Mouse (Mus musculus) thymus, postnatal 14 days (tissue): ENCODE results near the gene Unc79.
A peak's percentile ranks its signal among the peaks of the same experiment; 100 is the strongest.

Experiments
- DNase-seq: peaks from one replicate; pipeline ENCODE4 v3.0.0; 2021

Gene Unc79

GRCm38 (mm10) chr12:102948778-102949394 is at the start of gene Unc79:
Unc79 (plus strand) TSS chr12:102948859.
- DNase-seq = peak; percentile 8

DNA sequence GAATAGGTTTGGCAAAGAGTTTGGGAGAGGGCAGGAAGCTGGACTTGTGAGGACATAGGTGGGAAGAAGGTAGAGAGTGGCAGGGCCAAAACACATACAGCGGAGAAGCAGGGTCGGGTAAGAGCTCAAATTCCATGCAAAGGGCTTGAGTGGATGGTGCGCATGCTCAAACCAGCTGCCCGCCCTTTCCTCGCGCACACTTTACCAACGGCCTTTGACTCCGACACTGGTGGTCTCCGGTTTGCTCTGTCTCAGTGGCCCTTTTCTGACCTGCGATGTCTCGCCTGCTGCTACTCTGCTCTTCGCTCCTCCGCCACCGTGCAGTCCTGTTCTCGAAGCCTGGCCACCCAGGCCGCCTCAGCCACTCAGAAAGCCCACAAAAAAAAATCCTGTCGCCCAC is 49.6 kb upstream of the Unc79 start, which contains the start of gene Cox8c:
Gene Cox8c, plus strand, starts transcription at position 226 of the 400 bp plus-strand sequence.
- no peak for DNase-seq

GRCm38 (mm10) chr12:102908191-102908590 is 40.5 kb upstream of the Unc79 start:
- no peak for DNase-seq

DNA sequence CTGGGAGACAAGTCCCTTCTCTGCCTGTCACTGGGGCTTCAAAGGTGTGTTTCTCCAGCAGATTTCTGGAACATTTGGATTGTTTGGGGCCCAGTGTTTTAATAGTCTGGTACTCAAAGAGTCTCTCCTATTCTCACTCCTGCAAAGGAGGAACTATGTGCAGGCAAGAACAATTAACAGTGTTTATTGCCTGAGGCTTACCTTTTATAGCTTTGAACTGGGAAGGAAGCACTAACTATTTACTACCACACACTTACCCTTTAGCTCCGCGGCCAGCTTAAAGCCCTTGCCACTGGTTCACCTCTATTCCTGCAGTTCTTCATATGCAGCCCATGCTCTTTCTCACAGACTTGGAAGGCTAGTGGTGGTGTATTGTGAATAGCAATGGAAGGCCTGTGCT is 32.6 kb upstream of the Unc79 start:
- no peak for DNase-seq

- no peak for DNase-seq
Observed at GRCm38 (mm10) chr12:102929764-102930163, 18.9 kb upstream of the Unc79 start.

- DNase-seq = no peak
Observed at GRCm38 (mm10) chr12:102930335-102930734, 18.3 kb upstream of the Unc79 start.

DNA sequence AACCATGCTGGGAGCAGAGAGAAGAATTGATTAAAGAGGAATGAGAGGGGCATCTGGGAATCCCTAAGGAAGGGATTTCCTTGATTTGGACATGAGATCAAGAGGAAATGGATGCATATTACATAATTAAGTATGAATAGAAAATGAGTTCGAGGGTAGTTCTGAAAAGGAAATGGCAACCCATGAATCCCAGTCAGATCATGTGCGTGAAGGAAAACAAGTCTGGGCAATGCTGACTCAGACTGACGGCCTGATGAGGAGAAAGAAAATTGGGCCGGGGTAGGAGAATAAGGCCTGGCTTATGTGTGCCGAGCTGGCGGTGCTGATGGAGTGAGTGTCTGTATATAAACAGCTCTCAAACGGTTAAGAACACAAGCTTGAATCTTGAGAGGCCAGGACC is 17.9 kb upstream of the Unc79 start:
- DNase-seq = no peak

- no peak for DNase-seq
Observed at GRCm38 (mm10) chr12:102935892-102936291, 12.8 kb upstream of the Unc79 start.

GRCm38 (mm10) chr12:102945571-102945970 is 3.1 kb upstream of the Unc79 start:
- no peak for DNase-seq

DNA sequence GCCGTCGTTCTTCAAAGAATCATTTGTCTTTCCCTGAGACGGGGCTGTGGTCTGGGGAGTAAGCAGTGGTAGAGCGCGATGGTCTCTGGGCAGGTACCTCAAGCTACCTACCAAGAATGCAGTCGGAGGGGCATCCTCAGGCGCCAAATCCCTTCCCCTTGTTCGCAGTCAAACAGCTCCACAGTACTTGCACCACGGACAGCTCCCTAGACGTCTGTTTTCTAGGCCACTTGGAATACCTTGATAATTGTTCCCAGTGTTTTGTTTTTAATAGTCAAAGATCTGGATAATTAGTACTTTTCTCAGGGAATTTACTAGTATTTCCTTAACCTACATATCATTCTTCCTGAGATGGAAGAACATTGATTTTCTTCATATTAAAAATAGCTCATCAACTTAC is 833 bp upstream of the Unc79 start:
- no peak for DNase-seq

GRCm38 (mm10) chr12:102949395-102950208 is 943 bp downstream of the Unc79 start:
- DNase-seq = peak; percentile 29

DNA sequence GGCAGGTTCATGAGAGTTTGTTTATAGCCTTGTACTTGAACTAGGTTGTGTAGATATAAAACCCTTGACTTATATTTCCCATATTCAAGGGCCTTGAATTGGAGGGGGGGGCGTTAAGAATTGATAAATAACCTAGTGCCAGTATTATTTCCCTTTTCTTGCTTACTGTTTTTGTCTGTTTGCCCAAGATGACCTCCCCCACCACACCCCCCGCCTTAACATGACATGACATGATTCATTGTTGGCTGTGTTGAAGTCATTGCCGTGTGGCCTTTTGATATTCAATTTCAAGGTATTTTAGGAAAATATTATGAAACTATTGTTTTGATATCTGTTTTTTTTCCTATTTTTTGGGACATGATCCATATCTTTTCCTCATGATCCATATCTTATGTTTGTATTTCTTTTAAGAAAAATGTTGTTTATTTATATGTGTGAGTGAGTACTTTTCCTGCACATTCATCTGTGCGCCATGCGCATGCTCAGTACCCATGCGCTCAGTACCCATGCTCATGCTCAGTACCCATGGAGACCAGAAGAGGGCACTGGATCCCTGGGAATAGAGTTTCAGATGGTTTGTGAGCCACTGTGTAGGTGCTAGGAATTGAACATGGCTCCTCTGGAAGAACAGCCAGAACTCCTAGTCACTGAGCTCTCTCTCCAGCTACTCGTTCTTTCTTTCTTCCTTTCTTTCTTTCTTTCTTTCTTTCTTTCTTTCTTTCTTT is 11.6 kb downstream of the Unc79 start:
- no peak for DNase-seq

DNA sequence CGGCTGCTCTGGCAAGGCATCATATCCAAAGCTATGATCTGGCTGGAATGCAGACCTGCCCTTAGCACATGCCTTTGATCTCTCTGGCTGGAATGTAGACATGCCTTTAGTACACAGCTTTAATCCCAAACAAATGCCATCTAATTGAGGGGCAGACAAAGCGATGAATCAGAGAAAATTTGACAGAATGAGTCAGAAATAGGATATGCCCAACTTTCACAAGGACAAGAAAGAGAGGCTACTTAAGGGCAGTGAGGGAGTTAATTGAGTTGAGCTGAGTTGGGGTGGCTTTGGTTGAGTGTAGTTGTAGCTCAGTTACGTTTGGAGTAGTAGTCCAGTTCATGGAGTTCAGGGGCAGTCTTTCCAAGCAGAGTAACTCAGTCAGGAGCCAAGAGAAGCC is 12.4 kb downstream of the Unc79 start:
- DNase-seq = no peak

GRCm38 (mm10) chr12:102964486-102964885 is 15.8 kb downstream of the Unc79 start:
- DNase-seq = no peak

DNA sequence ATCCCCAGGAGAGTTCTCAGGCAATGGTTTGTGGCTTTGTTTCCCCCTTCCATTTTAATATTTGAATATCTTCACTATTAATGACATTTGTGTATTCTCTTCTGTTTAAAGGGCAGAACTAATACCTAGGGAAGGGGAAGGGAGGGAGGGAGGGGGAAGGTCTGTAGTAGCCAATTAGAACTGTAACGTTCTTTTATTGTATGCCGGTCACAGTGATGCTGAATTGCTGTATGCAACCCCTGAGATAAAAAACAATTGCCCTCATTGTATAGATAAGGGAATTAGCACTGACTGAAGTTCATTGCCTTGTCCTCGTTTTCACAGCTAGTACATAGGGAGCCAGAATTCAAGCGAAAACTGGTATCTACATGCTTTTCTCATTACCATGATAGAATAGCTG is 31.9 kb downstream of the Unc79 start:
- DNase-seq = no peak

- no peak for DNase-seq
Observed at GRCm38 (mm10) chr12:102981543-102981942, 32.9 kb downstream of the Unc79 start.

DNA sequence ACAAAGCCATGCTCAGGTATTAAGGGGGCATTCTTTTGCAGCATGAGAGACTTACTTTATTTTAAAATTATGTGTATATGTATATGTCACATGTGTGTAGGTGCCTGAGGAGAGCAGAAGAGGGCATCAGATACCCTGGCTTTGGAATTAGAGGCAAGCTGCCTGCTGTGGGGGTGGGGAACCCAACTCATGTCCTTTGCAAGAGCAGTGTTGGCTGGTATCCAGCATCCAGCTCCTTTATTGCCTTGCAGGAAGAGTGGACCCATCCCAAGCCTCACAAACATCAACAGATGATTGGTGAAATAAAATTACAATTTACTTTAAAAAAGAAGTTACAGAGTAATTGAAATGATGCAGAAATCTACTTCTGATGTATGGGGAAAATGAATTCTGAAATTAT is 36.7 kb downstream of the Unc79 start:
- no peak for DNase-seq

GRCm38 (mm10) chr12:102987736-102988135 is 39.1 kb downstream of the Unc79 start:
- no peak for DNase-seq

- DNase-seq = no peak
Observed at GRCm38 (mm10) chr12:103008491-103008890, 59.8 kb downstream of the Unc79 start.

DNA sequence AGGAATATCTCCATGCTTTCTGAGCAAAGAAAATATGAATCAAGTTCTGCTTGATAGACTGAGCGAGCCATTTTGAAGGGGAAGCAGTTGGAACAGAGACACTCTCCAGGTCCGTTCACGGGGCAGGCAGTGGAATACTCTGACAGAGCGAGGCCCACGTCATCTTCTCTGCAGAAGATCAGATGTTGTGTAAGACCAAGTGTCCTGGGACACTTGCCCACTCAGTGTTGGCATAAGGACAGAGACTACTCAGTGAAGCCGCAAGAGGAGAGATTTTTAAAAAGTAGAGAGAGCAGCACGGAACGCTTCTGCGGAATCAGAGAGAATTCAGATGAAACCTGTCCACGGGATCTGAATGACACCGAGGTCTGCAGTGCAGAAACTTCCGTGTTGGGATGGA is 69.5 kb downstream of the Unc79 start:
- DNase-seq = no peak

GRCm38 (mm10) chr12:103036692-103037091 is 88.0 kb downstream of the Unc79 start:
- DNase-seq = no peak

DNA sequence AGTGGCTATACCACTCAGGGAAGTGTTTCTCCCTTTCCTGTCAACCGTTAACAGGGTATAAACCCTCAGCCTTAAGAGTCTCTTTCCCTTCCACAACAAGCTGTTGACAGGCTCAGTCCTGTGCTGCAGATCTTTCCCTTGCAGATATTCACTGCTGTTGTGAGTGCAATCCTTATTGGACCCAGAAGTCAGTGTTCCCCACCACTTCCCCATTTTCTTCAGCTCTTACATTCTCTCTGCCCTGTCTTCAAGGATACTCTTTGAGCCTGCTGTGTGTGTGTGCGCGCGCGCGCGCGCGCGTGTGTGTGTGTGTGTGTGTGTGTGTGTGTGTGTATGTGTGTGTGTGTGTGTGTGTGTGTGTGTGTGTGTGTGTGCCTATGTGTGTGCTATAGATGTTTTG is 90.7 kb downstream of the Unc79 start:
- no peak for DNase-seq

GRCm38 (mm10) chr12:103040136-103040535 is 91.5 kb downstream of the Unc79 start:
- DNase-seq = no peak

GRCm38 (mm10) chr12:103041401-103041800 is 92.7 kb downstream of the Unc79 start:
- DNase-seq = no peak
